Mouse (Mus musculus) kidney, embryonic 16.5 days (tissue): ENCODE data around the gene Evl. TPM values are rescaled to one million over a fixed set of nuclear protein-coding genes. Genes with fewer than 3 reads are reported as not detected.

Source experiments
- ATAC-seq: fragments of 200-750 bp; cut with Nextera tagmentation; 2 replicates; pipeline ENCODE4 v1.8.0; 2017; ENCODE audit warnings: moderate TSS enrichment; ENCODE audit not compliant: low FRiP score, low TSS enrichment
- H3K27ac ChIP-seq: fragments of 300-500 bp; sonication (generic); 2 replicates; pipeline ENCODE4 v1.5.1; 2014; ENCODE audit warnings: low read length
- H3K27me3 ChIP-seq: fragments of 300-500 bp; sonication (generic); 2 replicates; pipeline ENCODE4 v1.6.1; 2014; ENCODE audit warnings: low read length, control low read depth, mixed read lengths; ENCODE audit not compliant: insufficient read depth
- H3K36me3 ChIP-seq: fragments of 300-500 bp; sonication (generic); 2 replicates; pipeline ENCODE4 v1.6.1; 2014; ENCODE audit warnings: low read length, control low read depth, mixed read lengths; ENCODE audit not compliant: insufficient read depth
- H3K4me1 ChIP-seq: fragments of 300-500 bp; sonication (generic); 2 replicates; pipeline ENCODE4 v1.6.1; 2014; ENCODE audit warnings: low read length, control low read depth, mixed read lengths; ENCODE audit not compliant: insufficient read depth
- H3K4me2 ChIP-seq: fragments of 300-500 bp; sonication (generic); replicated peaks from 2 replicates; pipeline ENCODE4 v1.6.1; 2014; ENCODE audit warnings: low read depth, low read length
- H3K4me3 ChIP-seq: fragments of 300-500 bp; sonication (generic); 2 replicates; pipeline ENCODE4 v1.5.1; 2014; ENCODE audit warnings: mild to moderate bottlenecking, low read length
- H3K9ac ChIP-seq: fragments of 300-500 bp; sonication (generic); replicated peaks from 2 replicates; pipeline ENCODE4 v1.6.1; 2014; ENCODE audit warnings: low read length
- H3K9me3 ChIP-seq: fragments of 300-500 bp; sonication (generic); 2 replicates; pipeline ENCODE4 v1.6.1; 2016; ENCODE audit warnings: low read length, control low read depth
- WGBS: fragments of 180-500 bp; shearing (Covaris S2); extraction: QIAGEN DNeasy Blood & Tissue Kit; methylation state at CpG from one replicate; pipeline ENCODE4 v1.1.7; 2014; 5-methylcytosine and 5-hydroxymethylcytosine counted together
- polyA plus RNA-seq: library from polyadenylated mRNA; unstranded; fragments of >200 nt; fragmentation: Nextera tagmentation; extraction: Ambion mirVana; gene quantifications from 2 replicates; pipeline ENCODE4 v1.2.1, GENCODE M21; 2015

Evl gene
- polyA plus RNA-seq, 1 experiment from 2014 or later, result 40.6 TPM

- no peak for ATAC-seq
- Histone ChIP-seq H3K27ac (no peak overlapping the region), H3K36me3 (no peaks in the 10 kb centered on the region), H3K9ac (no peak overlapping the region), H3K4me1 (peaks cover 11% of the 10 kb centered on the region; the same call in 1 of the 2 replicates), H3K4me2 (no peak overlapping the region), H3K4me3 (no peak overlapping the region), H3K9me3 (no peaks in the 10 kb centered on the region), H3K27me3 (no peaks in the 10 kb centered on the region)
- WGBS, result 90% methylated on average over 3 of the region's 3 CpGs
Measured at GRCm38 (mm10) chr12:108609446-108609845, 54.9 kb downstream of the Evl start.

GRCm38 (mm10) chr12:108610255-108610654, 55.7 kb downstream of the Evl start:
- H3K36me3 ChIP-seq, result no peaks in the 10 kb centered on the region
- no peak for ATAC-seq
- no peak overlapping the region for H3K4me3 ChIP-seq
- no peak overlapping the region for H3K9ac ChIP-seq
- no peak overlapping the region for H3K4me2 ChIP-seq
- no peaks in the 10 kb centered on the region for H3K9me3 ChIP-seq
- H3K4me1 ChIP-seq, result peaks cover 9% of the 10 kb centered on the region; the same call in 1 of the 2 replicates
- H3K27me3 ChIP-seq, result no peaks in the 10 kb centered on the region
- whole genome bisulfite sequencing, result 88% methylated on average over 4 of the region's 4 CpGs
- H3K27ac ChIP-seq, result no peak overlapping the region

GRCm38 (mm10) chr12:108613081-108613480, 58.6 kb downstream of the Evl start:
- WGBS, result 36% methylated on average over 3 of the region's 3 CpGs
- Histone ChIP-seq H3K9ac (no peak overlapping the region), H3K36me3 (no peaks in the 10 kb centered on the region), H3K27me3 (no peaks in the 10 kb centered on the region), H3K4me3 (no peak overlapping the region), H3K27ac (no peak overlapping the region), H3K9me3 (no peaks in the 10 kb centered on the region), H3K4me2 (no peak overlapping the region), H3K4me1 (0 out of 2 replicates have a peak, but pooled peaks cover 8% of the 10 kb centered on the region)
- ATAC-seq, result peak; percentile 31; the same call in 1 of the 2 replicates

- ATAC-seq, result no peak
Measured at GRCm38 (mm10) chr12:108617511-108617910, 63.0 kb downstream of the Evl start.

GRCm38 (mm10) chr12:108619853-108620416, 65.4 kb downstream of the Evl start:
- Histone ChIP-seq H3K4me1 (peaks cover 18% of the 10 kb centered on the region), H3K9ac (no peak overlapping the region), H3K4me2 (no peak overlapping the region), H3K27me3 (no peaks in the 10 kb centered on the region), H3K27ac (no peak overlapping the region), H3K9me3 (no peaks in the 10 kb centered on the region), H3K4me3 (no peak overlapping the region), H3K36me3 (no peaks in the 10 kb centered on the region)
- ATAC-seq, result no peak
- WGBS, result 91% methylated on average over 7 of the region's 7 CpGs

More at GRCm38 (mm10) chr12:108617511-108617910, 63.0 kb downstream of the Evl start:
- H3K27ac ChIP-seq, result no peak overlapping the region
- H3K9ac ChIP-seq, result no peak overlapping the region
- H3K4me3 ChIP-seq, result no peak overlapping the region
- no peak overlapping the region for H3K4me2 ChIP-seq
- no peaks in the 10 kb centered on the region for H3K27me3 ChIP-seq
- H3K4me1 ChIP-seq, result peaks cover 20% of the 10 kb centered on the region
- no peaks in the 10 kb centered on the region for H3K36me3 ChIP-seq
- WGBS, result 61% methylated on average over 7 of the region's 7 CpGs
- H3K9me3 ChIP-seq, result no peaks in the 10 kb centered on the region

- H3K27me3 ChIP-seq, result no peaks in the 10 kb centered on the region
- 60% methylated on average over 5 of the region's 5 CpGs for WGBS
- no peak overlapping the region for H3K4me3 ChIP-seq
- H3K36me3 ChIP-seq, result no peaks in the 10 kb centered on the region
- ATAC-seq, result no peak
- H3K9ac ChIP-seq, result no peak overlapping the region
- H3K4me2 ChIP-seq, result no peak overlapping the region
- H3K4me1 ChIP-seq, result peaks cover 31% of the 10 kb centered on the region
- no peaks in the 10 kb centered on the region for H3K9me3 ChIP-seq
- H3K27ac ChIP-seq, result no peak overlapping the region
Measured at GRCm38 (mm10) chr12:108622406-108622805, 67.9 kb downstream of the Evl start.

- no peak overlapping the region for H3K9ac ChIP-seq
- peaks cover 16% of the 10 kb centered on the region for H3K4me1 ChIP-seq
- H3K27ac ChIP-seq, result no peak overlapping the region
- no peak overlapping the region for H3K4me3 ChIP-seq
- no peaks in the 10 kb centered on the region for H3K36me3 ChIP-seq
- H3K4me2 ChIP-seq, result no peak overlapping the region
- H3K9me3 ChIP-seq, result no peaks in the 10 kb centered on the region
- WGBS, result 86% methylated on average over 1 of the region's 1 CpGs
- no peaks in the 10 kb centered on the region for H3K27me3 ChIP-seq
- ATAC-seq, result no peak
Measured at GRCm38 (mm10) chr12:108629556-108629955, 75.0 kb downstream of the Evl start.

GRCm38 (mm10) chr12:108630741-108631688, 76.5 kb downstream of the Evl start:
- no peak overlapping the region for H3K4me2 ChIP-seq
- 82% methylated on average over 6 of the region's 6 CpGs for WGBS

GRCm38 (mm10) chr12:108632501-108632900, 78.0 kb downstream of the Evl start:
- H3K27ac ChIP-seq, result no peak overlapping the region
- H3K4me2 ChIP-seq, result no peak overlapping the region
- no peak for ATAC-seq
- no peaks in the 10 kb centered on the region for H3K27me3 ChIP-seq
- no peaks in the 10 kb centered on the region for H3K4me1 ChIP-seq
- no peaks in the 10 kb centered on the region for H3K36me3 ChIP-seq
- no peak overlapping the region for H3K4me3 ChIP-seq
- no peak overlapping the region for H3K9ac ChIP-seq
- H3K9me3 ChIP-seq, result no peaks in the 10 kb centered on the region

More at GRCm38 (mm10) chr12:108630741-108631688, 76.5 kb downstream of the Evl start:
- Histone ChIP-seq H3K9me3 (no peaks in the 10 kb centered on the region), H3K9ac (no peak overlapping the region), H3K27me3 (no peaks in the 10 kb centered on the region), H3K4me1 (0 out of 2 replicates have a peak, but pooled peaks cover 6% of the 10 kb centered on the region), H3K36me3 (no peaks in the 10 kb centered on the region), H3K27ac (no peak overlapping the region), H3K4me3 (no peak overlapping the region)
- no peak for ATAC-seq

GRCm38 (mm10) chr12:108634031-108634430, 79.5 kb downstream of the Evl start:
- 88% methylated on average over 1 of the region's 1 CpGs for WGBS
- H3K9ac ChIP-seq, result no peak overlapping the region
- no peak overlapping the region for H3K27ac ChIP-seq
- H3K4me2 ChIP-seq, result no peak overlapping the region
- H3K4me3 ChIP-seq, result no peak overlapping the region
- no peaks in the 10 kb centered on the region for H3K27me3 ChIP-seq
- no peaks in the 10 kb centered on the region for H3K4me1 ChIP-seq
- no peaks in the 10 kb centered on the region for H3K36me3 ChIP-seq
- no peaks in the 10 kb centered on the region for H3K9me3 ChIP-seq
- ATAC-seq, result no peak
